Mouse (Mus musculus): ENCODE results near the gene Zdhhc19.

Zdhhc19 gene

GRCm38 (mm10) chr16:32609401-32609779, 113.3 kb downstream of the Zdhhc19 start:
- peak in 1 of 2 experiments; percentile 7 for DNase-seq (ENCODE audit: low spot score in 2 of 2)

- no peak for DNase-seq (ENCODE audit: low spot score in 2 of 2)
Measured at GRCm38 (mm10) chr16:32610460-32611255, 114.6 kb downstream of the Zdhhc19 start.
